Mouse (Mus musculus): ENCODE data around the gene Pax1. TPM values are rescaled to one million over a fixed set of nuclear protein-coding genes. Genes with fewer than 3 reads are reported as not detected.

The Pax1 gene
- total RNA-seq, 1 experiment from 2014 or later = not detected

DNA sequence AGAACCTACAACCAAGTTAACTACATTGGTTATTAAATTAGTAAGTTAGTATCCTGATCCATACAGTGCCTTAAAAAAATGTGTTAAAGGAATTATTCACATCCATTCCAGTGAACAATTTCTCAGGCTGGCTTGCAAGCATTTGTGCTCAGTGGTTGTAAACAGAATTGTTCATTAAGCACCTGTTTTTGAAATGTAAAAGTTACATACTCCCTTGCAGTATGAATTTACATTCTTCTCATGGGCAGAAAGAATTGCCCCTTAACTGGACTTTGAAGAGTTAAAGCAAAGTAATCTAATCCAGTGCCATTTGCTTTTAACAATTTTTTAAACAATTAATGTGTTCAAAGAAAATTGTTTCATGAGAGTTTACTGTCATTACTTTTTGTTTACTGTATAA, 9.6 kb downstream of the Pax1 start:
- ATAC-seq (ENCODE audit: extremely low read depth, insufficient number of reproducible peaks, low FRiP score, poor library complexity, severe bottlenecking) = no peak

DNA sequence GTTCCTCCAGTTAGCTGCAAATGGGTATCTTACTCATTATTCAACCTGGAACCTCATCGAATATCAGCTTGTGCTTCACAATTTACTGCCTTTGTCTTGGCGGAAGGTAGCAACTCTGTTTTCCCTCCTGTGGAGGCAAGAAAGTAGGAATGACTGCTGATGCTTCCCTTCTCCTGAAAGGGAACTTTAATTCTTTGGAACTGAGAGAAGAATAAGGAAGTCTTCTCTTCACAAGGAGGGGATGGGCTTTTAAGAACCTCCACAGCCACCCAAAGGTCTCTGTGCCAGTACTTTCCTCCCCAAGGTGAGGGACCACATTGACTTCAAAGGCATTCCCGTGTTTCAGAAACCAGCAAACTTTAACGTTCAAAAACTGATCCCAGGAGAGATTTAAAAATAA, 10.1 kb downstream of the Pax1 start:
- ATAC-seq (ENCODE audit: extremely low read depth, insufficient number of reproducible peaks, low FRiP score, poor library complexity, severe bottlenecking) = no peak

DNA sequence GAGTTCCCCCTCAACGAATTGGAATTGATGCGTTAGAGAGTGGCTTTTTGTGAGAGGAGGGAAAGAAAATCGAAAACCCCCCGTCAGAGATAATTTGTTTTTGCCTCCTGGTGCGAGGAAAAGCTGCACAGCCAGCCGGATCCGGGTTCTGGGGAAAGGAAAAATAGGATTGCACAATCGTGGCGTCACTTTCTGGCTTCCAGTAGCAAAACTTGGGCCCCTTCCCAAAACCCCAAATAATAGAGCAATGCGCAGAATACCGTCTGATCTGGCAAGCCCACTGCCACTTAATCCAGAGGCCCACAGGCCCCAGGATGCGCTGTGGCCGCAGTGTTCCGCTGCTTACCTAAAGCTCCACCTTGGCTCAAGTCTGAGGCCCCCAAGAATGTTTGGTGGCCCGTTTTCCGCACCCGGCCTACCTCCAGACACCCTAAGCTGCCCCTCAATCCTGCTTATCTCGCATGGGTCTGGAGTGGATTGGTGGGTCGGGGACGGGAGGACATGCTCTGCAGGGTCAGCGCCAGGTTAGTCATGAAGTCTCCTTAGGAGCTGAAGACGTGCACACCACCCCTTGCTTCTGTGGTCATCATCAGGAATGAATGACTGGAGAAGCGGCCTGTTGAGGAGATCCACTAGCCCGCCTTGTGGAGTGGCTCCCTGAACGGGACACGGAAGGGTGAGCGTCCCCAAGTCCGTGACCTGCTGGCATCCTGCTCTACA, 11.4 kb downstream of the Pax1 start:
- no peak for ATAC-seq (ENCODE audit: extremely low read depth, insufficient number of reproducible peaks, low FRiP score, poor library complexity, severe bottlenecking)

DNA sequence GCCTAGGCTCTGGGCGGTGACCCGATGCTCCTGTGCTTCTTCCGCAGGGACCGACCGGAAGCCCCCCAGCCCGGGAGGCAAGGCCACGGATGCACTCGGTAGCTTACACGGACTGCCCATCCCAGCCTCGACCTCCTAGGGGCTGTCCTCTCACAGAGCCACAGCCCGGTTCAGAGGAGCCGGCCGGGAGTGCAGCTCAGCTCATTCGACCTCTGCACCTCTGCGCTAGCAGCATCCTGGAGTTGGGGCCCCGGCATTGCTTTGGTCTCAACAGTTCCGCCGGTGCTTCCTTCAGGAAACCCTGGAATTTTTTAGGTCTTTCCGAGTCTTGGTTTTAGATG, 11.9 kb downstream of the Pax1 start:
- ATAC-seq (ENCODE audit: extremely low read depth, insufficient number of reproducible peaks, low FRiP score, poor library complexity, severe bottlenecking) = no peak

DNA sequence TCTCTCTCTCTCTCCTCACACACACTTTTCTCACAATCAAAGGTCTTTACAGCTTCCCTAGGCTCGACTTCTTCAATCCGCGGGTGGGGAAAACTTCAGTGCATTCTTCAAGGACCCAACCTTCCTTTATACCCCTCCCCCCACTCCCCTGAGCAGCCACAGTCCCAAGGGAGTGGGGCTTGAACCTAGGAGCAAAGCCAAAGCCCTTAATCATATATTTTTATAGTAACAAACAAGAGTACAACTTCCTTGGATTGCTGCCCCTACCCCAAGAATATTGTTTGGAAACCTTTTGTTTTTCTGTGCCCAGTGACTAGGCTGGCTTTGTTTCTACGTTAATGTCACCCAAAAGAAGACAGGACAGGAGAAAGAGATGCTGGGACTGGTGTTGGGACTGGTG, 12.5 kb downstream of the Pax1 start:
- ATAC-seq (ENCODE audit: extremely low read depth, insufficient number of reproducible peaks, low FRiP score, poor library complexity, severe bottlenecking) = no peak

DNA sequence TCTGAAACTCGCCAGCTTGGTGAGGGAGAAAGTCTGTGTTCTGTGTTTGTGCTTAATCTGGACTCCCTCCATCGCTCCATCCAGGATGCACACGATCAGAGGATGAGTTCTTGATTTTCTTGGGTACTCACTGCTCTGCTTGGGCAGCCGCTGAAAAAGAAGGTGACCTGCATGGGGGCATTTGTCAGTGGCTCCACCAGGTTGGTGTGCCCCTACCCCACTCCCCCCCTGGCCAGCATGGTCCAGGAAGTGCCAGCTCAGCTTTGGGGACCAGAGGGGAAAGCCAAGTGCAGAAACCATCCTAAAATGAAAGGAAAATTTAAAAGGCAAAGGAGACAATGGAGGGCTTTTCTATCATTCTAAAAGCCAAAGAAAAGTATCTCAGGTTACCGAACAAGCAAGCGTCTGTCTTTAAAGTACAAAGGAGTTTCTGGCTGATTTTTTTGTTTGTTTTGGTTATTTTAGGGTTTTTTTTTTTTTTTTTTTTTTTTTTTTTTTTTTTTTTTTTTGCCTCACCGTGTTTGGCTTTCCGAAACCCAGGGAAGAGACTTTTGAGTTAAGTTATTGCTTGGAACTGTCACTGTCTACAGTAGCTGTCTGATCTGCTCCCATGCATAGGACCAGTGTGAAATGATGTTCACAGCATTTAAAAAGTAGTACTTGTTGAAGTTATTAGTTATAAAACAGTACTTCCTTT, 13.4 kb downstream of the Pax1 start:
- no peak for ATAC-seq (ENCODE audit: extremely low read depth, insufficient number of reproducible peaks, low FRiP score, poor library complexity, severe bottlenecking)

DNA sequence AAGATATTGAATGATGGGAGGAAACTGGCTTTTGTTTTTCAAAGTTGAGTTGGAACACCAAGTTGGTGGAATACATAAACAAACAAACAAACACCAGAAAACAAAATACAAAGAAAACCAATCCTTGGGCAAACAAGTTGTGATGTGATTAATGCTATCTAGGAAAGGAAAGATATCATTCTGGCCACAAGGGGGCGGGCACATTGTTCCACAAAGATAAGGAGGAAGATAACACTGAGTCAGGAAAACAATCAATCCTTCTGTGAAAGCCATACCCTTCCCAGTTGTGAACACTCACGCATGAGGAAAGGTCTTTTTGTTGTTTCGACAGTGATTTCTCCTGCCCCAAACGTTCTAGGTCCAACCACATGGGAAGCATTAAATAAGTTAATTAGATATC, 17.2 kb downstream of the Pax1 start:
- no peak for ATAC-seq (ENCODE audit: extremely low read depth, insufficient number of reproducible peaks, low FRiP score, poor library complexity, severe bottlenecking)

DNA sequence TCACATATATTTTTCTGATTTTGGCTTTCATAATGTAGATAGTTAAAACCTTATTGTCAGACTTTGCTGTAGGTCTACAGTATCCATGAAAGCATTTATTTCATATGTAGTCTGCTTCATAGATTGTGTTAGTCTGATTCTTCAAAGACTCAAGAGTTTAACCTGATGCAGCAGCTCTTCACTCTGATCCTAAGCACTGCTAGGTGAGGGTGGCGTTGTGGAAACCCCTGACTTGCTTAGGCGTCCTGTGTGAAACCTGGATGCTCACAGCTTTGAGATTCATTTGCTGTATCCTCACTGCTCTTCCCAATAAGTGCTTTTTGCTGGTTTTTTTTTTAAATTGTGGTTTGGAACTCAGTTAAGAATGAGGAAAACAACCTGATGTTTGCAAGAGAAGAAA, 21.6 kb downstream of the Pax1 start:
- ATAC-seq (ENCODE audit: extremely low read depth, insufficient number of reproducible peaks, low FRiP score, poor library complexity, severe bottlenecking) = no peak

DNA sequence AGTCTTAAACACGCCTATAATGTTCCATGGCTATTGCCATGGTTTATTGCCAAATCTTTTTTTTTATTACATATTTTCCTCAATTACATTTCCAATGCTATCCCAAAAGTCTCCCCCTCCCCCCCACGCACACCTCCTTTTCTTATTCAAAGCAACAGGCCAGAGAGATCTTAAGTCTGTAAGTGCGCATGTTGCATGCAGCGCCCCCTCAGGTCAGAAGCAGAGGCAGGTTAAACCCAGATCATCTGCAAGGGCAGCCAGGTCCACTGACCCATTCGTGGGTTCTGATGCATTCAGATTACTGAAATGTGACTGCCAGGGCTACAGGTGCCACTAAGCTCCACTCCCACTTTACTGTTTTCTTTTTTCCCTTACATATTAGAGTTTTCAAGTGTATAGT, 25.2 kb downstream of the Pax1 start:
- ATAC-seq (ENCODE audit: extremely low read depth, insufficient number of reproducible peaks, low FRiP score, poor library complexity, severe bottlenecking) = no peak

DNA sequence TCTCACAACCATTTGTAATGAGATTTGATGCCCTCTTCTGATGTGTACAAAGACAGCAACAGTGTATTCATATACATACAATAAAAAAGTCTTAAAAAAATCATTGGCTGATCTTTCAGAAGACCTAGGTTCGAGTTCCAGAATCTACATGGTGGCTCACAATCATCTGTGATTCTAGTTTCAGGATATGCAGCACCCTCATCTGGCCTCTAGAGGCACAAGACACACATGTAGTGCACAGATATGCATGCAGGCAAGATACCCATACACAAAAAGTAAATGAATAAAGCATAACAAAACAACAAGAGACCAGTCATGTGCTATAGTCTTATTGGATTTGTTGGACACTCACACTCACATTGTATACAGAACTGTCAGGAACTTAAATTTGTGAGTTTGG, 47.6 kb downstream of the Pax1 start:
- ATAC-seq (ENCODE audit: extremely low read depth, insufficient number of reproducible peaks, low FRiP score, poor library complexity, severe bottlenecking) = no peak

DNA sequence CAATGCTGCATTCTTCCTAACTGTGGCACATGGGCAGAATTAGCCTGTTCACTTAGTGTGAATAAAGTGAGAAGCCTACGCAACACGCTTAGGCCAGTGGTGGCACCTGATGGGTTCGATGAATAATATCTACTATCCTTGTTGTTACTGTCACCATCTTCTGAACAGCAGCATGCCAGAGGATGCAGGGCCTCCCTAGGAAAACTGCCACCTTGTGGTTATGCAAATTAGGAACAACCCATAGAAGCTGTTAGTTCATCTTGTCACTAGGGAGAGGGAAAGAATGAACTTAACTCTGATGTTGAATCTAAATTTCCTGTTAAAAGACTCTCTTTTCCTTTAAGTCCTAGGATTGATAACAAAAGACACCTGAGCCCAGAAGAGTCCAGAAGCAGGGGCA, 53.3 kb downstream of the Pax1 start:
- ATAC-seq (ENCODE audit: extremely low read depth, insufficient number of reproducible peaks, low FRiP score, poor library complexity, severe bottlenecking) = no peak

DNA sequence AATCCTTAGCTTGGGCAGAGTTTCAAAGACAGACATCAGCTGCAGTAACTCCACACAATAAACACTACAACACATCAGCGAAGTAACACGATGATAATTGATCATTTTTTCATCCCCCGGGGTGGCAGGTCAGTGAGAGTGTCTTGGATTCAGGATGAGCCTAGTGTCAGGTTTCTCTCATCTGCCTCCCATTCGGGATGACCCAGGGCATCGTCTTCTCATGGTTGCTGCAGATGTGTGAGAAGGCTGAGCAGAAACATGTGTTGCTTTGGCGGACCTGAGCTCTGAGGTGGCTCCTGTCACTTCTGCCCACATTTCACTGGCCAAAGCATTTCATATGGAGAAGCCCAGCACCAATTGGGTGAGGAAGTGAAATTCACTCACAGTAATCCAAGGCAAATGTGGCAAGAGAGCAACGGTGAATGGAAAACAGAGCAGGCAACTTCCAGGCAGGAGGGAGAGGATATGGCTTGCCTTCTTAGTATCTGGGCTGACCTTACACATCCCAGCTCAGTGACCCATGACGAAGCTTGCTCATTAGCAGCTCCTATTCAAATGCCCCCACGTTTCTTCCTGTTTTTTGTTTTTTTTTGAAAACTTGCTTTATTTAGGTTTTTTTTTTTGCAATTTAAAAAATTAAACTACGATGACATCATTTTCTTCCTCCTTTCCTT, 63.0 kb downstream of the Pax1 start:
- ATAC-seq (ENCODE audit: extremely low read depth, insufficient number of reproducible peaks, low FRiP score, poor library complexity, severe bottlenecking) = no peak

DNA sequence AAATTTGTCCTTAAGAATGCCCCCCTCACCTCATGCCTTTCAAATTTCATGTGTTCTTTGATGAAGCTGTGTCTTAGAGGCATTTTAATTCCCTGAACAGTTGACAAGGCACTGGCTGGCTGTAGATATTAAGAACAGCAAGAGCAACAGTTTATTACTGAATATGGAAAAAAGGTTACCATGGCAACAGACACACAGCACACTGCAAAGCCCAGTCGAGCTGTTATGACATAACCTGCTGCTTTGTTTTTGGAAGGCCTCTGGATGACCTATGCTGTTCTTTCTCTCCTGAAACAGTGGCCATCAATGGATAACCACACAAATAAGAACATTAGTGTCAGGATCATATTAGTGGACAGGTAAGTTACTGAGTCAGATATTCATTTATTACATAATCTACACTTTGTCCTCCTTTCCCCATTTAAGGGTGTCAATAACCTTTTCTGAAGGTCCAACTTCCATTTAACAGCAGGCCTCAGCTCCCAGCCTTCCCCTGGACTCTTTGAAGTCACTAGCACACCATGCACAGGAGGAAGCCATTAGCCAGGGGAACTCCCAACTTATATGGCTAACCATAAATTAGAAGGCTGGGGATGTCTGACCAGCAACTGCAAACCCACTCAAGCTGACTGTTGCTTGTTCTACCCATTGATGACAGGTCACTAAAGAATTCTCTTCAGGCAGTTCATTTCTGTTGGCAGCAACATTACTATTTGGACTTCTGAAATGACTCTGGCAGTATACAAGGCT, 68.1 kb downstream of the Pax1 start:
- no peak for ATAC-seq (ENCODE audit: extremely low read depth, insufficient number of reproducible peaks, low FRiP score, poor library complexity, severe bottlenecking)

DNA sequence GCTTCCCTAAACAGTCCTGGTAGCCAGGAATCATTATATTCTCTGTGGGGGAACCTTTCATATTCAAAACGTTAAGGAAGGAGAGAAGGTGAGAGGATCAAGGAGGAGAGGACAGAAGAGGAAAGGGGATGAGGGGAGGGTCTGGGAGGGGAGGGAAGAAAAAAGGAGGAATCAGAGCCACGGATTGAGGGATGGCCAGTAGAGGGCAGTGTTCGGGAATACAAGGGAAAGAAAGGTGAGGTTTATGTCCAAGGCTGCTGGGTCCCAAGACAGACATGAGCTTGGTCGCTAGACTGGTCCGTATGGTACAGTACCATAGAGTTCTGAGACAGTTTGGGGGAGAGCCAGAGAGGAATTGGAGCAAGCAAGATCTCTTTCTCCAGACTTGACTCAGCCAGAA, 71.4 kb downstream of the Pax1 start:
- ATAC-seq (ENCODE audit: extremely low read depth, insufficient number of reproducible peaks, low FRiP score, poor library complexity, severe bottlenecking) = no peak

Other genes starting within 250 kb of the Pax1 start
- not detected in 2 replicates for gene Nkx2-2, start 167.7 kb upstream of the Pax1 start, total RNA-seq (2017)